Mouse (Mus musculus) forelimb bud, embryonic 11.5 days (tissue): ENCODE measurements around the gene Sema5a.
A peak's percentile ranks its signal among the peaks of the same experiment; 100 is the strongest.

Experiments used
- DNase-seq: peaks from one replicate; pipeline ENCODE4 v3.0.0-alpha.2; 2012; ENCODE audit warnings: low read depth, low spot score

Sema5a gene

GRCm38 (mm10) chr15:32247281-32247680 is 2.7 kb downstream of the Sema5a start:
- DNase-seq: peak; percentile 35

GRCm38 (mm10) chr15:32254806-32255205 is 10.2 kb downstream of the Sema5a start:
- DNase-seq: no peak

GRCm38 (mm10) chr15:32257340-32257739 is 12.7 kb downstream of the Sema5a start:
- no peak for DNase-seq

GRCm38 (mm10) chr15:32257886-32258319 is 13.3 kb downstream of the Sema5a start:
- DNase-seq: no peak

- DNase-seq: no peak
These were observed 14.9 kb downstream of the Sema5a start for GRCm38 (mm10) chr15:32259362-32260096.

- peak; percentile 54 for DNase-seq
These were observed 16.3 kb downstream of the Sema5a start for GRCm38 (mm10) chr15:32260942-32261341.

- DNase-seq: no peak
These were observed 19.0 kb downstream of the Sema5a start for GRCm38 (mm10) chr15:32263651-32264050.

GRCm38 (mm10) chr15:32264822-32265377 is 20.3 kb downstream of the Sema5a start:
- DNase-seq: no peak

- DNase-seq: no peak
These were observed 20.8 kb downstream of the Sema5a start for GRCm38 (mm10) chr15:32265378-32265934.

GRCm38 (mm10) chr15:32266122-32266820 is 21.7 kb downstream of the Sema5a start:
- no peak for DNase-seq

- DNase-seq: no peak
These were observed 25.5 kb downstream of the Sema5a start for GRCm38 (mm10) chr15:32270106-32270505.

- DNase-seq: peak; percentile 16
These were observed 29.3 kb downstream of the Sema5a start for GRCm38 (mm10) chr15:32273925-32274324.

- no peak for DNase-seq
These were observed 30.4 kb downstream of the Sema5a start for GRCm38 (mm10) chr15:32275020-32275419.

GRCm38 (mm10) chr15:32278600-32278999 is 34.0 kb downstream of the Sema5a start:
- no peak for DNase-seq

- DNase-seq: no peak
These were observed 36.8 kb downstream of the Sema5a start for GRCm38 (mm10) chr15:32281374-32281773.

- no peak for DNase-seq
These were observed 40.1 kb downstream of the Sema5a start for GRCm38 (mm10) chr15:32284688-32285087.

- no peak for DNase-seq
These were observed 41.7 kb downstream of the Sema5a start for GRCm38 (mm10) chr15:32286296-32286695.

- DNase-seq: no peak
These were observed 43.9 kb downstream of the Sema5a start for GRCm38 (mm10) chr15:32288480-32288879.

GRCm38 (mm10) chr15:32291000-32291399 is 46.4 kb downstream of the Sema5a start:
- no peak for DNase-seq

- no peak for DNase-seq
These were observed 51.9 kb downstream of the Sema5a start for GRCm38 (mm10) chr15:32296523-32296922.

- no peak for DNase-seq
These were observed 52.7 kb downstream of the Sema5a start for GRCm38 (mm10) chr15:32297266-32297665.

- DNase-seq: no peak
These were observed 53.9 kb downstream of the Sema5a start for GRCm38 (mm10) chr15:32298525-32298924.
